Mouse (Mus musculus) inflammation-experienced regulatory T-cells, adult 6 months (primary cell): ENCODE measurements around the gene Tead1. TPM values are rescaled to one million over a fixed set of nuclear protein-coding genes. Genes with fewer than 3 reads are reported as not detected.

Source experiments
- ATAC-seq: one replicate; pipeline ENCODE4 v1.8.0; 2017
- polyA plus RNA-seq, 3 experiments: library from polyadenylated mRNA; unstranded; fragments of 100-300 nt; shearing (Covaris generic); gene quantifications; one replicate each; pipeline ENCODE4 v1.2.1; 2017

Gene Tead1
- polyA plus RNA-seq, 3 experiments from 2014 or later: 0.36 to 0.39 TPM; not detected in 1

- no peak for ATAC-seq
These were observed 144.5 kb downstream of the Tead1 start for GRCm38 (mm10) chr7:112823621-112824020.

- ATAC-seq: no peak
These were observed 146.2 kb downstream of the Tead1 start for GRCm38 (mm10) chr7:112825339-112825781.

GRCm38 (mm10) chr7:112826114-112826911 lies 147.2 kb downstream of the Tead1 start:
- no peak for ATAC-seq

- no peak for ATAC-seq
These were observed 149.0 kb downstream of the Tead1 start for GRCm38 (mm10) chr7:112828016-112828695.

GRCm38 (mm10) chr7:112828696-112829022 lies 149.5 kb downstream of the Tead1 start:
- no peak for ATAC-seq

- no peak for ATAC-seq
These were observed 151.8 kb downstream of the Tead1 start for GRCm38 (mm10) chr7:112830946-112831345.

GRCm38 (mm10) chr7:112831446-112831845 lies 152.3 kb downstream of the Tead1 start:
- no peak for ATAC-seq

- no peak for ATAC-seq
These were observed 154.0 kb downstream of the Tead1 start for GRCm38 (mm10) chr7:112833132-112833531.

GRCm38 (mm10) chr7:112836076-112836475 lies 157.0 kb downstream of the Tead1 start:
- no peak for ATAC-seq

GRCm38 (mm10) chr7:112838131-112838530 lies 159.0 kb downstream of the Tead1 start:
- ATAC-seq: no peak

GRCm38 (mm10) chr7:112840351-112840750 lies 161.2 kb downstream of the Tead1 start:
- ATAC-seq: no peak

- no peak for ATAC-seq
These were observed 161.8 kb downstream of the Tead1 start for GRCm38 (mm10) chr7:112840890-112841289.

- no peak for ATAC-seq
These were observed 162.4 kb downstream of the Tead1 start for GRCm38 (mm10) chr7:112841484-112841883.

GRCm38 (mm10) chr7:112841886-112842285 lies 162.8 kb downstream of the Tead1 start:
- no peak for ATAC-seq

- ATAC-seq: no peak
These were observed 172.2 kb downstream of the Tead1 start for GRCm38 (mm10) chr7:112851281-112851744.

- ATAC-seq: no peak
These were observed 173.2 kb downstream of the Tead1 start for GRCm38 (mm10) chr7:112852149-112852839.

- ATAC-seq: no peak
These were observed 174.7 kb downstream of the Tead1 start for GRCm38 (mm10) chr7:112853857-112854256.

- ATAC-seq: no peak
These were observed 175.4 kb downstream of the Tead1 start for GRCm38 (mm10) chr7:112854516-112854915.

GRCm38 (mm10) chr7:112855419-112855818 lies 176.3 kb downstream of the Tead1 start:
- no peak for ATAC-seq

- no peak for ATAC-seq
These were observed 177.0 kb downstream of the Tead1 start for GRCm38 (mm10) chr7:112856121-112856571.

- ATAC-seq: no peak
These were observed 177.5 kb downstream of the Tead1 start for GRCm38 (mm10) chr7:112856583-112856982.

GRCm38 (mm10) chr7:112859887-112860286 lies 180.8 kb downstream of the Tead1 start:
- ATAC-seq: peak; percentile 64

- ATAC-seq: no peak
These were observed 183.0 kb downstream of the Tead1 start for GRCm38 (mm10) chr7:112862086-112862485.
